Mouse (Mus musculus) erythroblast, embryonic 14.5 days (primary cell): ENCODE results near the gene Ptpn3.

Experiments
- GATA1 ChIP-seq: IDR thresholded peaks from 2 replicates; pipeline ENCODE4 v1.6.1; 2012; ENCODE audit warnings: low read length, inconsistent platforms, mixed read lengths
- TAL1 ChIP-seq: IDR thresholded peaks from 3 replicates; pipeline ENCODE4 v1.6.1; 2012; ENCODE audit warnings: low read length, inconsistent platforms, mixed read lengths

- TF ChIP-seq GATA1: no peak
- TF ChIP-seq TAL1: no peak
Measured at GRCm38 (mm10) chr4:57299308-57299700, 2.3 kb downstream of the Ptpn3 start.
